Mouse (Mus musculus): ENCODE data around the gene Atf6. TPM values are rescaled to one million over a fixed set of nuclear protein-coding genes. Genes with fewer than 3 reads are reported as not detected.

The Atf6 gene
- polyA plus RNA-seq, 1 experiment = not detected

DNA sequence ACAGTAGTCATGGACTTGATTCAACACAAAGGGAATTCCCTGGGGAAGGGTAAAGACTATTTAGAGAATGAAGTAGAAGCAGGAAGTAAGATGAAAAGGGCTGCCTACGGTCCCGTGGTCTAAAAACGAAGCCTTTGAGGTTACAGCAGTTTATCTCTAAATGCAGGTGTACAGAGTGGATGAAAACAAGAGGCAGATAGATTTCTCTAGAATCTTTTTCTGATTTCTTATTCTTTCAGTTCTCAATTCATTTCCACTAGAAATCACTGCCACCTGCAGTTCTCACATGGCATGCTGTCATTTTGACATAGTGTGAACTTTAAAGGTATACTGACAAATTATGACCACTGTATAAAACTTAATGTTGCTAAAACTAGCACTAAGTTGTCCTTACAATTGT is 66.9 kb downstream of the Atf6 start:
- 73% methylated on average over 3 of the region's 3 CpGs for WGBS
- TF ChIP-seq CTCF (IDR thresholded peaks at IDR 0.05; ENCODE audit: insufficient read depth, low read depth, low read length) (no peak), POLR2A (IDR thresholded peaks at IDR 0.05; ENCODE audit: insufficient read depth, low read depth, low read length) (no peak)
- H3K4me3 ChIP-seq (ENCODE audit: insufficient read depth, low read depth, low read length) = no peak overlapping the region
- H3K4me1 ChIP-seq (ENCODE audit: control insufficient read depth, insufficient read depth, low read length) = peaks cover 2% of the 10 kb centered on the region; the same call in 1 of the 2 replicates
- H3K27ac ChIP-seq (ENCODE audit: insufficient read depth, low read depth, low read length) = no peak overlapping the region

DNA sequence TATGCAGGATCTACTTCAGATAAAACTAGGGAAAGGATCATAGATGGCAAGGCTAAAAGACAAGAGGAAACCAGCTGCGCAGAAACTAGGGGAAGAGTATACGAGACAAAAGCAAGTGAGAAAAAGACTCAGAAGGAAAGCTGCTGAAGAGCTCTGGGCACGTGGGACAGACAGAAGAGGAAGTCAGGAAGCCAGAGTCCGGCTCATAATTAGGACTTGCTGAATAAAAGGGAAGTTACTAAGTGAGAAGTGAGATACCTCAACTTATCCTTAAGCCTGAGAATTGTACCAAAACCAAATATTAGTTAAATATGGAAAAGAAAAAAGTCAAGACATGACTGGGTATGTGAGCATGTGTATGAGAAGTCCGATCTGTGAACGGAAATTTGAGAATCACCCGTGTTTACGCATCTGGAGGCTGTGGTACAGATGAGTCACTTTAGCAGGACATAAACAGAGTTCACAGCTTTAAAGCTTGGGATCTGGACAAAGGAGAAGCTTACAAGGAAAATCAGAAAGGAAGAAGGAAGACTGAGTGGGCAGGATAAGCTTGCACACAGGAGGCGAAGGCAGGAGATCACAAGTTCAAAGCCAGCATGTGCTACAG is 71.7 kb downstream of the Atf6 start:
- Histone ChIP-seq H3K4me3 (ENCODE audit: insufficient read depth, low read depth, low read length) (no peak overlapping the region), H3K27ac (ENCODE audit: insufficient read depth, low read depth, low read length) (no peak overlapping the region), H3K4me1 (ENCODE audit: control insufficient read depth, insufficient read depth, low read length) (no peaks in the 10 kb centered on the region)
- WGBS = 88% methylated on average over 9 of the region's 9 CpGs
- no peak for TF ChIP-seq POLR2A (IDR thresholded peaks at IDR 0.05; ENCODE audit: insufficient read depth, low read depth, low read length)
- no peak for TF ChIP-seq CTCF (IDR thresholded peaks at IDR 0.05; ENCODE audit: insufficient read depth, low read depth, low read length)

DNA sequence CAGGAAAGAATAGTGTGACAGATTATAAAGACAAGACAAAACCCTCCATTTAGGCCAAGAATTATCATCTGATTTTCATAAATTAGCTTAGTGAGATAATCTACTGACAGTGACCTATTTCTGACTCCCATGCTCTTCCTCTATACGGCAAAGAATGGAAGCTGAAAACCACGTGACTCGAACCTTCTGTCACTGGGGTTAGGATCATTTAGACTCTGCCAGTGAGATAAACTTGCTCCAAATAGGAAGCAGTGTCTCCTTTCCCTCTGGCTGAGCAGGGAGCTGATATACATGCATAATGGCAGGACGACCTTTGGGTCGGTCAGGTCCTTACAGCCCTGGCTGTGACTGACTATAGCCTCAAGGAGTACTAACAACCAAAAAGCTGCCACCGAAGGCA is 76.0 kb downstream of the Atf6 start:
- Histone ChIP-seq H3K4me1 (ENCODE audit: control insufficient read depth, insufficient read depth, low read length) (no peaks in the 10 kb centered on the region), H3K27ac (ENCODE audit: insufficient read depth, low read depth, low read length) (no peak overlapping the region), H3K4me3 (ENCODE audit: insufficient read depth, low read depth, low read length) (no peak overlapping the region)
- no peak for TF ChIP-seq CTCF (IDR thresholded peaks at IDR 0.05; ENCODE audit: insufficient read depth, low read depth, low read length)
- TF ChIP-seq POLR2A (IDR thresholded peaks at IDR 0.05; ENCODE audit: insufficient read depth, low read depth, low read length) = no peak
- 80% methylated on average over 6 of the region's 6 CpGs for WGBS

DNA sequence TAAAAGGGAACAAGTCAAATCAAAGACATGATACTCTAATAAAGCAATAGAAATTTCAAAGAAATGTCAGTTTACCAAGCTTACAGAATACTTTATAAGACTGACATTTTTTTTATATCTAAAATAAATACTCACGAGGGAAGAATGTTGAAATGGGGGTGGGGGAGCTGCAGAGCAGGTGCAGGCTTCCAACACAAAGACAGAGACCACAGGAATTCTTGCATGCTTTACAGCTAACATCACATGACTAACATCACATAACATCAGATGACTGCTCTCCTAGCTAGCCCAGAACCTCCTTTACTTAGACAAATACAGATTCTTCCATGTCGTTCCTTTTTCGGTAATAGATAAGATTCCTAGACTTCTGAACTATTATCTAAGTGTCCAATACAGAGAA is 76.6 kb downstream of the Atf6 start:
- Histone ChIP-seq H3K4me1 (ENCODE audit: control insufficient read depth, insufficient read depth, low read length) (no peaks in the 10 kb centered on the region), H3K4me3 (ENCODE audit: insufficient read depth, low read depth, low read length) (no peak overlapping the region), H3K27ac (ENCODE audit: insufficient read depth, low read depth, low read length) (no peak overlapping the region)
- 54% methylated on average over 3 of the region's 3 CpGs for WGBS
- no peak for TF ChIP-seq CTCF (IDR thresholded peaks at IDR 0.05; ENCODE audit: insufficient read depth, low read depth, low read length)
- no peak for TF ChIP-seq POLR2A (IDR thresholded peaks at IDR 0.05; ENCODE audit: insufficient read depth, low read depth, low read length)

DNA sequence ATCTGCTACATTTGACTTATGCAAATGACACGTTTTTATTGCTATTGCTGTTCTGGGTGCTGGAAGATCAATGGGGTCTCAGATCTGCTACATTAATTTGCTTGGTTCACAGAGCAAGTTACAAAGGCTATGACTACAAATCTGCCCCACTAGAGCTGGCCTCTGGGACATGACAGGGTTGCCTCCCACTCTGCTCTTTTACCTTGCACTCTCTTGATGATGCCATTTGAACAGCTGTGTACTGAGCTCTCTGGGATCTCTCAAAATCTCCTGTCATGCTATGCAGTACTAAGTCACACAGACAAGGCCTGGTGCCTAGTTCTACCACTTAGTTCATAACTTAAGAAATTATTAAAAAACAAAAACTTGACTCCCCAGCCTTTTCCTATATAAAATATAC is 79.9 kb downstream of the Atf6 start:
- no peak for TF ChIP-seq CTCF (IDR thresholded peaks at IDR 0.05; ENCODE audit: insufficient read depth, low read depth, low read length)
- TF ChIP-seq POLR2A (IDR thresholded peaks at IDR 0.05; ENCODE audit: insufficient read depth, low read depth, low read length) = no peak
- H3K4me3 ChIP-seq (ENCODE audit: insufficient read depth, low read depth, low read length) = no peak overlapping the region
- no peak overlapping the region for H3K27ac ChIP-seq (ENCODE audit: insufficient read depth, low read depth, low read length)
- H3K4me1 ChIP-seq (ENCODE audit: control insufficient read depth, insufficient read depth, low read length) = no peaks in the 10 kb centered on the region
- 73% methylated on average over 1 of the region's 1 CpGs for WGBS

DNA sequence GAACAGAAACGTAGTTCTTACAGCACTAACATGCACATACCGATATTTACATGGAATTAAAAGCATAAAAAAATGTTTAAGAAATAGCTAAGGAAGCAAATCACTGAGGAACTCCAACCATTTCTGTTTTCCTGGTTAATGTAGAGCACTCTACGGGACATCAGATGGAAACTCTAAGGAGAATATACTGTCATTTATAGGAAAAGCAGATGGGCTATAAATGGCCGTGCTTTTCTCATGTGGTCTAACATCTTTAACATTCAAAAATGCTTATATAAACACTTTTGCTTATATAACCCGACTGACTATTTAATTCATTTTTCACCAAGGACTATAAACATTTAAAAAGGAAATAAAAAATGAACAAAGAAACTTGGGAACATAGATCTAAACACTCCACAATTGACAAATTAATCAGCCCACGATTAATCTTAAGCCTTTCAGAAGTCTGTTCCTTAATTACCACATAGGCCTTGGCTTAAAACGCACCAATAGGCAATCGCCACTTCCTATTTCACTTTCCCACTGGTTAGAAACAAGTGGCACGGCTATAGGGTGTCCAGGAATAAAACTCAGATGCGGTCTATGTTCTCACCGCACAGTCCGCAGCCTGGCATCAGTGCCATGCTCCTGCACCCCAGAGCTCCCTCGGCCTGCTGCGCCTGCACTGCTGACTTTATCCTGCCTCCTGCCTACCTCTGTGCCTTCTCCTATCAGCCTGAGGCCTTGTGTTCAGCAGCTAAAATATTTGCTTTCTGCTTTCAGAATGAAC is 80.8 kb downstream of the Atf6 start:
- TF ChIP-seq POLR2A (IDR thresholded peaks at IDR 0.05; ENCODE audit: insufficient read depth, low read depth, low read length) = no peak
- TF ChIP-seq CTCF (IDR thresholded peaks at IDR 0.05; ENCODE audit: insufficient read depth, low read depth, low read length) = no peak
- H3K4me3 ChIP-seq (ENCODE audit: insufficient read depth, low read depth, low read length) = no peak overlapping the region
- no peaks in the 10 kb centered on the region for H3K4me1 ChIP-seq (ENCODE audit: control insufficient read depth, insufficient read depth, low read length)
- H3K27ac ChIP-seq (ENCODE audit: insufficient read depth, low read depth, low read length) = no peak overlapping the region
- WGBS = 90% methylated on average over 14 of the region's 14 CpGs

DNA sequence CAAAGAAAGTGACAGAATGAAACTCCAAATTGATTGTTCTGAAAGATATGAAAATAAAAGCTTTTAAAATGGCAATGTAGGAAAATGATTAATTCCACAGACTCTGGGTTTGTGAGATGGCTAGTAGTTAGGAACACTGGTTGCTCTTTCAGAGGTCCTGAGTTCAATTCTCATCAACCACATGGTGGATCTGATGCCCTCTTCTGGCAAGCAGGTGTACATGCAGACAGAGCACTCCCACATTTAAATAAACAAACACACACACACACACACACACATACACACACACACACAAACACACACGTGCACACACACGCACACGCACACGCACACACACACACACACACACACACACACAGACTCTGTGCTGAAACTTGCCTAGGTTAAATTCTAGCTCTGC is 89.9 kb downstream of the Atf6 start:
- TF ChIP-seq POLR2A (IDR thresholded peaks at IDR 0.05; ENCODE audit: insufficient read depth, low read depth, low read length) = no peak
- no peak for TF ChIP-seq CTCF (IDR thresholded peaks at IDR 0.05; ENCODE audit: insufficient read depth, low read depth, low read length)
- Histone ChIP-seq H3K4me3 (ENCODE audit: insufficient read depth, low read depth, low read length) (no peak overlapping the region), H3K27ac (ENCODE audit: insufficient read depth, low read depth, low read length) (no peak overlapping the region), H3K4me1 (ENCODE audit: control insufficient read depth, insufficient read depth, low read length) (no peaks in the 10 kb centered on the region)
- 89% methylated on average over 4 of the region's 4 CpGs for WGBS

DNA sequence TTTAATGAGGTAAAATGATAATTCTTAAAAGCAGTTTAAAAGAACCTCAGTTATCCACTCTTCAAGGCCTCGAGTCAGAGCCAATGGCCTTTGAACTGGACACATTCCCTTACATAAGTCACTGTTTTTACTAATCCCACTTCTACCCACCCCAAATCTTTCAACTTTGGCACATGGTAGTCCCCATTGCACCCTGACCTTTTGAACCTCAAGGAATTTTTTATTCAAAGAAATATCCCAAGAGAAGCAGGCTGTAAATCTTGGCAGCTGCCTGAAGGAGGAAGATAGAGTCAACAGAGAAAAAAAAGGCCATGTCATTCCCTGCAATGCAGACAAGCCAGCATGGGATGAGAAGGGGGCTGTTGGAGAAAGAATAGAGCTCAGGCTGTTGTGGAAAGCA is 93.1 kb downstream of the Atf6 start:
- TF ChIP-seq POLR2A (IDR thresholded peaks at IDR 0.05; ENCODE audit: insufficient read depth, low read depth, low read length) (no peak), CTCF (IDR thresholded peaks at IDR 0.05; ENCODE audit: insufficient read depth, low read depth, low read length) (no peak)
- no peak overlapping the region for H3K4me3 ChIP-seq (ENCODE audit: insufficient read depth, low read depth, low read length)
- no peak overlapping the region for H3K27ac ChIP-seq (ENCODE audit: insufficient read depth, low read depth, low read length)
- WGBS = 88% methylated on average over 1 of the region's 1 CpGs
- H3K4me1 ChIP-seq (ENCODE audit: control insufficient read depth, insufficient read depth, low read length) = peaks cover 9% of the 10 kb centered on the region

DNA sequence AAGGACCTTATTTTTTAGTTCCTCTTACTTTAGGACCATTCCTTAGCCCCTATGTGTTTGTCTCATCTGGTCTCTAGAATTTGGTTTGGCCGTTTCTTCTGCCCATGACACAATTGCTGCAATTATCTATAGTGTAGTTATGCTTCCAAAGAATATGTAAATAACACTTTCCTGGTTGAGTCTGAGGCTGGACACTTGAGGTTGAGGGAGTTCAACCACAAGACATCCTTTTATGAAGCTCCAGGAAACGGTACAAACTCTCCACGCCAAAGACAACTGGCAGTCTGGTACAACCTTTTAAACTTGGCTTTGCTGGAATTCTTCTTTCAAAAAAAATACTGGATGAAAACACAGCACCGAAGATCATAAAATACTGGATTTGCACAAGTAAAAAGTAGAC is 94.1 kb downstream of the Atf6 start:
- TF ChIP-seq CTCF (IDR thresholded peaks at IDR 0.05; ENCODE audit: insufficient read depth, low read depth, low read length) (no peak), POLR2A (IDR thresholded peaks at IDR 0.05; ENCODE audit: insufficient read depth, low read depth, low read length) (no peak)
- no peak overlapping the region for H3K27ac ChIP-seq (ENCODE audit: insufficient read depth, low read depth, low read length)
- peaks cover 9% of the 10 kb centered on the region for H3K4me1 ChIP-seq (ENCODE audit: control insufficient read depth, insufficient read depth, low read length)
- H3K4me3 ChIP-seq (ENCODE audit: insufficient read depth, low read depth, low read length) = no peak overlapping the region
- 89% methylated on average over 4 of the region's 4 CpGs for WGBS

Data from olfactory bulb, adult 2 months (tissue).